ENCODE assay signal across 8 mouse cellular contexts in the genomic region with DNA sequence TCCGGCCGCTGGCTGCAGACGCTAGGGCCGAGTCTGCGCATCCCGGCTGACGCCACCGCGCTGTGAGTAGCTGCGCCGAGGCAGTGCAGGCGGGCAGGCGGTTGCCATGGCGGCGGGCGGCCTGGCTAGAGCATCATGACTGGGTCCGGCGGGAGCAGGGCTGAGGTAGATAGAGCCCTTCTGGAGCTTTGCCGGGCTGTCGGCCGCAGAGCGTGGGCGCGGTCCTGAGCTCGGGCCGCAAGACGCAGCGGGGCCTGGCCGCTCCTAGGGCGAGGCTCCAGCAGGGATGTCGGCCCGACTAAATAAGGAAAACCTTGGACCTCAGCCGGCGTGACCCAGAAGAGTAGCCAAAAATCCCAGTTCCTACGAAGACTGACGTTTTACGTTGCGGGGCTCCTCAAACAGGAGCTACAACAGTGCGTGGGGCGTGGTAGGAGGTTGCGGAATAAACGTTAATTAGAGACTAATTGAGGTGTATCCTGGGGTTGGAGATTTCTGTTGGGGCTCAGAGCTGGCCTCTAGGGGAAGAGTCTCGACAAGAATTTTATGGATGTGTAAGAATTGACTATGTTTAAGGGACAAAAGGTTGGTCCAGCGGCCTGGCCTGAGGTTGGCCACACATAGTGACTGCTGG. TPM values are rescaled to one million over a fixed set of nuclear protein-coding genes. Genes with fewer than 3 reads are reported as not detected.
A peak's percentile ranks its signal among the peaks of the same experiment; 100 is the strongest.
DNase-seq lines count a peak whose midpoint lies in the region; ATAC-seq and TF ChIP-seq lines count a peak whose summit lies in the region.

No protein-coding gene starts in this region.

- peak overlapping the region; percentile 96 for H3K9ac ChIP-seq in forebrain, postnatal 0 days

- H3K4me3 ChIP-seq in forebrain, postnatal 0 days (ENCODE audit: low read depth, low read length), result peak overlapping the region; percentile 88

- TF ChIP-seq CTCF in forebrain, postnatal 0 days (IDR thresholded peaks at IDR 0.05; ENCODE audit: low read depth), result peak; percentile 16; the same call in 1 of the 2 replicates

- no peaks in the 10 kb centered on the region for H3K27me3 ChIP-seq in forebrain, postnatal 0 days (ENCODE audit: insufficient read depth, low read length)

- H3K4me2 ChIP-seq in forebrain, postnatal 0 days (ENCODE audit: low read depth), result peak overlapping the region; percentile 84

- WGBS in forebrain, postnatal 0 days, result under 1% methylated on average over 43 of the region's 44 CpGs

- H3K36me3 ChIP-seq in forebrain, postnatal 0 days (ENCODE audit: insufficient read depth), result no peaks in the 10 kb centered on the region

- DNase-seq in MN1 (ENCODE audit: low spot score), result peak; percentile 94
- DNase-seq in cerebellum, adult 18-20 months, result peak; percentile 77 to 84
- peak; percentile 77 for DNase-seq in forebrain, postnatal 0 days
- peak; percentile 74 to 84 for DNase-seq in heart, postnatal 36 days
- peak; percentile 72 to 80 for DNase-seq in layer of hippocampus, postnatal 10 days (ENCODE audit: low spot score in 2 of 2)
- peak; percentile 65 for DNase-seq in lung, postnatal 14 days
- peak; percentile 72 to 83 for DNase-seq in right cerebral cortex, adult 2 months (ENCODE audit: low spot score in 2 of 2)
- peak; percentile 77 to 80 for DNase-seq in urinary bladder, postnatal 4 days (ENCODE audit: low spot score in 2 of 2)

- ATAC-seq in forebrain, postnatal 0 days, result peak; percentile 80

- H3K27ac ChIP-seq in forebrain, postnatal 0 days (ENCODE audit: low read depth, low read length), result peak overlapping the region; percentile 93

- H3K9me3 ChIP-seq in forebrain, postnatal 0 days (ENCODE audit: low read length), result no peaks in the 10 kb centered on the region

- intact Hi-C loops in heart, postnatal 36 days (cut with DNase I), result no loop called here

- H3K4me1 ChIP-seq in forebrain, postnatal 0 days (ENCODE audit: insufficient read depth), result peaks cover 19% of the 10 kb centered on the region

RNA-seq across cellular contexts. Expression of a gene that starts 0.9 kb away (rescaled TPM):
- 48.9 and 58.8 TPM in 2 replicates for total RNA-seq in forebrain, postnatal 0 days (2014; rRNA removed)
- 4.9 and 8.9 TPM in 2 replicates for polyA plus RNA-seq in forebrain, postnatal 0 days (2015; fragmentation: Nextera tagmentation; extraction: Ambion mirVana)
- 10 to 100 TPM; 45.4 to 45.6 TPM for total RNA-seq in heart, postnatal 36 days (2021)
- 10 to 100 TPM; 61.6 to 91.2 TPM for total RNA-seq in layer of hippocampus, postnatal 10 days (2021)

RNA-seq across cellular contexts. Expression of a gene that starts 16.5 kb away (rescaled TPM):
- total RNA-seq in forebrain, postnatal 0 days (2014; rRNA removed), result 5.0 and 7.1 TPM in 2 replicates
- 10.1 and 12.4 TPM in 2 replicates for polyA plus RNA-seq in forebrain, postnatal 0 days (2015; fragmentation: Nextera tagmentation; extraction: Ambion mirVana)
- not detected for total RNA-seq in heart, postnatal 36 days (2021)
- total RNA-seq in layer of hippocampus, postnatal 10 days (2021), result 10 to 100 TPM; 48.9 to 49.0 TPM

RNA-seq across cellular contexts. Expression of a gene that starts 22.8 kb away (rescaled TPM):
- total RNA-seq in forebrain, postnatal 0 days (2014; rRNA removed), result 145 and 168 TPM in 2 replicates
- polyA plus RNA-seq in forebrain, postnatal 0 days (2015; fragmentation: Nextera tagmentation; extraction: Ambion mirVana), result 81.4 and 82.0 TPM in 2 replicates
- total RNA-seq in heart, postnatal 36 days (2021), result 10 to 100 TPM; 45.7 to 51.6 TPM
- 100 to 1,000 TPM; 110 to 112 TPM for total RNA-seq in layer of hippocampus, postnatal 10 days (2021)

Comparison
In these comparisons a context has a peak if more than half of its experiments do, and no peak if none do; other contexts are left out.
1. Peak in every context shown above with its lines: DNase-seq, ATAC-seq, H3K4me3 ChIP-seq and H3K27ac ChIP-seq.